Mouse (Mus musculus): ENCODE data around the gene Car2. TPM values are rescaled to one million over a fixed set of nuclear protein-coding genes. Genes with fewer than 3 reads are reported as not detected.

Gene Car2
- polyA plus RNA-seq (2012; rRNA removed), result 8.7 and 17.3 TPM in 2 replicates

- no peak for DNase-seq (ENCODE audit: low read depth, low spot score)
- 1% methylated on average over 94 of the region's 95 CpGs for WGBS
Observed at GRCm38 (mm10) chr3:14886102-14887098, at the start of gene Car2. Gene Car2 (plus strand): TSS chr3:14886273.

- WGBS, result 98% methylated on average over 1 of the region's 1 CpGs
- DNase-seq (ENCODE audit: low read depth, low spot score), result no peak
Observed at GRCm38 (mm10) chr3:14838936-14839335, 47.1 kb upstream of the Car2 start.

GRCm38 (mm10) chr3:14839466-14840118 is 46.5 kb upstream of the Car2 start:
- DNase-seq (ENCODE audit: low read depth, low spot score), result no peak
- 61% methylated on average over 3 of the region's 3 CpGs for WGBS

- no peak for DNase-seq (ENCODE audit: low read depth, low spot score)
- 87% methylated on average over 2 of the region's 2 CpGs for WGBS
Observed at GRCm38 (mm10) chr3:14848587-14849254, 37.4 kb upstream of the Car2 start.

GRCm38 (mm10) chr3:14853966-14854365 is 32.1 kb upstream of the Car2 start:
- 55% methylated on average over 5 of the region's 5 CpGs for WGBS
- no peak for DNase-seq (ENCODE audit: low read depth, low spot score)

GRCm38 (mm10) chr3:14854446-14854845 is 31.6 kb upstream of the Car2 start:
- WGBS, result 50% methylated on average over 1 of the region's 1 CpGs
- DNase-seq (ENCODE audit: low read depth, low spot score), result no peak

- 73% methylated on average over 3 of the region's 3 CpGs for WGBS
- no peak for DNase-seq (ENCODE audit: low read depth, low spot score)
Observed at GRCm38 (mm10) chr3:14857874-14858273, 28.2 kb upstream of the Car2 start.

GRCm38 (mm10) chr3:14860291-14860690 is 25.8 kb upstream of the Car2 start:
- 65% methylated on average over 3 of the region's 3 CpGs for WGBS
- no peak for DNase-seq (ENCODE audit: low read depth, low spot score)

GRCm38 (mm10) chr3:14861165-14861564 is 24.9 kb upstream of the Car2 start:
- no peak for DNase-seq (ENCODE audit: low read depth, low spot score)
- 87% methylated on average over 1 of the region's 1 CpGs for WGBS

GRCm38 (mm10) chr3:14861787-14862186 is 24.3 kb upstream of the Car2 start:
- no peak for DNase-seq (ENCODE audit: low read depth, low spot score)
- WGBS, result 44% methylated on average over 4 of the region's 4 CpGs

GRCm38 (mm10) chr3:14862654-14863021 is 23.4 kb upstream of the Car2 start:
- WGBS, result 4% methylated on average over 9 of the region's 9 CpGs
- no peak for DNase-seq (ENCODE audit: low read depth, low spot score)

- no peak for DNase-seq (ENCODE audit: low read depth, low spot score)
- WGBS, result 10% methylated on average over 18 of the region's 18 CpGs
Observed at GRCm38 (mm10) chr3:14863022-14863711, 22.9 kb upstream of the Car2 start, which contains the start of gene Car3. Gene Car3 (plus strand): TSS chr3:14863512.

- no peak for DNase-seq (ENCODE audit: low read depth, low spot score)
- 93% methylated on average over 2 of the region's 2 CpGs for WGBS
Observed at GRCm38 (mm10) chr3:14863922-14864321, 22.2 kb upstream of the Car2 start.

GRCm38 (mm10) chr3:14865941-14866340 is 20.1 kb upstream of the Car2 start:
- no peak for DNase-seq (ENCODE audit: low read depth, low spot score)
- 78% methylated on average over 2 of the region's 2 CpGs for WGBS

- no peak for DNase-seq (ENCODE audit: low read depth, low spot score)
- WGBS, result 14% methylated on average over 11 of the region's 11 CpGs
Observed at GRCm38 (mm10) chr3:14869779-14870178, 16.3 kb upstream of the Car2 start.

- 32% methylated on average over 1 of the region's 1 CpGs for WGBS
- DNase-seq (ENCODE audit: low read depth, low spot score), result no peak
Observed at GRCm38 (mm10) chr3:14870528-14870927, 15.5 kb upstream of the Car2 start.

GRCm38 (mm10) chr3:14871386-14871785 is 14.7 kb upstream of the Car2 start:
- WGBS, result 68% methylated on average over 7 of the region's 7 CpGs
- DNase-seq (ENCODE audit: low read depth, low spot score), result no peak

GRCm38 (mm10) chr3:14874402-14875040 is 11.6 kb upstream of the Car2 start:
- 33% methylated on average over 8 of the region's 8 CpGs for WGBS
- DNase-seq (ENCODE audit: low read depth, low spot score), result no peak

GRCm38 (mm10) chr3:14876325-14876918 is 9.7 kb upstream of the Car2 start:
- WGBS, result 79% methylated on average over 9 of the region's 9 CpGs
- no peak for DNase-seq (ENCODE audit: low read depth, low spot score)

Measured in large intestine, adult 2 months (tissue).